Comparison of ENCODE assay signal across 10 mouse cellular contexts in genomic region chr6:144477287-144478064, GRCm38 (mm10).
DNase-seq lines count a peak whose midpoint lies in the region; ATAC-seq and TF ChIP-seq lines count a peak whose summit lies in the region.
"Had no signal": no experiment of that assay in that cellular context is flagged by ENCODE, and none has a peak within 500 bp of the region (broad histone marks: within the 10 kb centered on the region; RNA-seq: fewer than 3 reads in every experiment).

No protein-coding gene starts in this region.

- intact Hi-C loops in heart, postnatal 25 days (cut with DNase I) = no loop called here

- ATAC-seq in heart, embryonic 13.5 days (ENCODE audit: extremely low read depth, insufficient number of reproducible peaks, low FRiP score, low TSS enrichment) = no peak
- ATAC-seq in neural tube, embryonic 13.5 days (ENCODE audit: low read depth) = no peak
- ATAC-seq in midbrain, postnatal 0 days (ENCODE audit: low FRiP score) = no peak

- TF ChIP-seq CTCF in brain, embryonic 14.5 days (IDR thresholded peaks at IDR 0.05; ENCODE audit: borderline replicate concordance, extremely low read depth, insufficient read depth, insufficient read length) = peak; percentile 22; the same call in 1 of the 2 replicates
- TF ChIP-seq CTCF in midbrain, postnatal 0 days (IDR thresholded peaks at IDR 0.05) = peak; percentile 29

- no peaks in the 10 kb centered on the region for H3K27me3 ChIP-seq in heart, embryonic 13.5 days (replicated peaks)
- H3K27me3 ChIP-seq in neural tube, embryonic 13.5 days = peaks cover 19% of the 10 kb centered on the region
- H3K27me3 ChIP-seq in midbrain, postnatal 0 days (ENCODE audit: insufficient read depth, low read length) = no peaks in the 10 kb centered on the region
- H3K27me3 ChIP-seq: embryonic facial prominence, embryonic 15.5 days had no signal

- H3K4me1 ChIP-seq in heart, embryonic 13.5 days = peaks cover 11% of the 10 kb centered on the region; the same call in 1 of the 2 replicates
- H3K4me1 ChIP-seq in neural tube, embryonic 13.5 days (replicated peaks) = peaks cover 20% of the 10 kb centered on the region
- no peaks in the 10 kb centered on the region for H3K4me1 ChIP-seq in midbrain, postnatal 0 days (ENCODE audit: insufficient read depth, low read length)
- H3K4me1 ChIP-seq: embryonic facial prominence, embryonic 15.5 days had no signal

- no peak for DNase-seq in heart, postnatal 25 days (ENCODE audit: low spot score)
- DNase-seq in neural tube, embryonic 10.5 days (ENCODE audit: extremely low spot score, low spot score) = no peak
- DNase-seq in brain, embryonic 14.5 days (ENCODE audit: low read depth) = peak; percentile 72
- DNase-seq in midbrain, postnatal 0 days (ENCODE audit: low spot score) = peak; percentile 16
- DNase-seq in spleen, postnatal 14 days (ENCODE audit: low spot score in 2 of 2) = no peak
- DNase-seq: kidney, adult 18-20 months had no signal

- H3K36me3 ChIP-seq in heart, embryonic 13.5 days = no peaks in the 10 kb centered on the region
- H3K36me3 ChIP-seq in neural tube, embryonic 13.5 days = no peaks in the 10 kb centered on the region
- no peaks in the 10 kb centered on the region for H3K36me3 ChIP-seq in midbrain, postnatal 0 days (ENCODE audit: insufficient read depth, low read length)
- H3K36me3 ChIP-seq: embryonic facial prominence, embryonic 15.5 days; limb, embryonic 10.5 days had no signal

- H3K4me3 ChIP-seq in heart, embryonic 13.5 days = no peak overlapping the region
- H3K4me3 ChIP-seq in neural tube, embryonic 13.5 days = no peak overlapping the region
- no peak overlapping the region for H3K4me3 ChIP-seq in midbrain, postnatal 0 days (ENCODE audit: low read depth, low read length)
- H3K4me3 ChIP-seq: embryonic facial prominence, embryonic 15.5 days; limb, embryonic 10.5 days had no signal

- WGBS in heart, embryonic 13.5 days = 64% methylated on average over 16 of the region's 16 CpGs
- WGBS in neural tube, embryonic 13.5 days = 68% methylated on average over 16 of the region's 16 CpGs
- WGBS in midbrain, postnatal 0 days = 40% methylated on average over 16 of the region's 16 CpGs

- H3K4me2 ChIP-seq in heart, embryonic 13.5 days = peak overlapping the region; percentile 18; the same call in 1 of the 2 replicates
- no peak overlapping the region for H3K4me2 ChIP-seq in neural tube, embryonic 13.5 days
- H3K4me2 ChIP-seq in midbrain, postnatal 0 days (ENCODE audit: low read depth, low read length, poor library complexity, severe bottlenecking) = no peak overlapping the region
- H3K4me2 ChIP-seq: embryonic facial prominence, embryonic 15.5 days had no signal

- no peak overlapping the region for H3K9ac ChIP-seq in heart, embryonic 13.5 days
- H3K9ac ChIP-seq in neural tube, embryonic 13.5 days = no peak overlapping the region
- H3K9ac ChIP-seq in midbrain, postnatal 0 days (replicated peaks; ENCODE audit: low read length, poor library complexity, severe bottlenecking) = no peak overlapping the region
- H3K9ac ChIP-seq: embryonic facial prominence, embryonic 15.5 days had no signal

- no peak overlapping the region for H3K27ac ChIP-seq in heart, embryonic 13.5 days (replicated peaks)
- peak overlapping the region; percentile 24; the same call in 1 of the 2 replicates for H3K27ac ChIP-seq in neural tube, embryonic 13.5 days (replicated peaks)
- H3K27ac ChIP-seq in midbrain, postnatal 0 days (ENCODE audit: low read depth, low read length) = 0 out of 2 replicates have a peak overlapping the region, but pooled peaks have one; percentile 12
- H3K27ac ChIP-seq: embryonic facial prominence, embryonic 15.5 days; limb, embryonic 10.5 days had no signal

- H3K9me3 ChIP-seq in heart, embryonic 13.5 days = no peaks in the 10 kb centered on the region; the same call in 1 of the 2 replicates
- no peaks in the 10 kb centered on the region for H3K9me3 ChIP-seq in neural tube, embryonic 13.5 days
- H3K9me3 ChIP-seq in midbrain, postnatal 0 days (ENCODE audit: low read length) = no peaks in the 10 kb centered on the region
- H3K9me3 ChIP-seq: embryonic facial prominence, embryonic 15.5 days; limb, embryonic 10.5 days had no signal

- TF ChIP-seq POLR2A in brain, embryonic 14.5 days (IDR thresholded peaks at IDR 0.05; ENCODE audit: borderline replicate concordance, extremely low read depth, insufficient read depth, insufficient read length, poor library complexity, severe bottlenecking) = no peak

Comparison
In these comparisons a context has a peak if more than half of its experiments do, and no peak if none do; other contexts are left out.
1. DNase-seq: peak in brain, embryonic 14.5 days (single experiment) and midbrain, postnatal 0 days (single experiment); none in heart, postnatal 25 days (single experiment), neural tube, embryonic 10.5 days (single experiment) and spleen, postnatal 14 days (0 of 2).